Mouse (Mus musculus) T-helper 17 cell (primary cell): ENCODE measurements around the gene Tubal3.

Experiments
- in situ Hi-C, 2 experiments: fragments of 300-600 bp; cut with MboI, MseI; formaldehyde crosslinking; loops; 1 replicate in 1 of 2; 2 replicates in 1 of 2; pipeline ENCODE4 v1.15.1; 2025; ENCODE audit warnings: high pct_unique_total_duplicates in 2 of 2

Gene Tubal3

DNA sequence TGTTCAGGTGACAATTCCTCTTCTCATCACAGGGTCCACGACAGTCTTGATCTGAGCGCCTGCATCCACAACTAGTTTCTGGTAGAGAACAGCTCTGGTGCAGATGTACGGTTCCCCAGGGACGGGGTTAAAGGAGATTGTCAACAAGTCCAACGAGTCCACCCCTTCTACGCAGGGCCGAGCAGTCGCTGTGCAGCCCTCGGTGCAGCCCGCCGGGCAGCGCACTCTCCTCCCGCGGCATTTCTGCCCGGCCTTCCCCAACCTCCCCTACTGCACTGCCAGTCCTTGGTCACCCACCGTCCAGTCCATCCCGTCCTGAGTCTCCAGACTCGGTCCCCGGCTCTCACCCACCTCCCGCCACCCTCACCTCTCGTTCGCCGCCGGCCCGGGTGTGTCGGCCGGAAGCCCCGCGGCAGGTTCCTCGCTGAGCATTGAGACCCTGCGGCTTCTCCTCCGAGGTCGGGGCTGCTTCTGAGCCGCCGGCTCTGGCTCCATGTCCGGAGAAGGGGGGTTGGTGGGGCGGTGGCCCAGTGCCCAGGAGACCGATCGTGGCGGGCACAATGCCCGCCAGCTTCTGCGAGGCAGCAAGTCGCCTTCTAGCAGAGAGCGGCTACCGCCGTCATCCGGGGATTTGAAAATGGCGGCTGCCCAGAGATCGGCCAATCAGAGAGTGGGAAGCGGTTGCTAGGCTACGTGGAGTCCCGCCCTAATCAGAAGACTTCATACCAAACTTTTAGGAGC, at the start of gene Tubal3, which contains the start of gene Net1:
Gene Tubal3, plus strand, starts transcription at position 704 of the 741 bp plus-strand sequence.
Gene Net1, minus strand, starts transcription at position 650 of the 741 bp plus-strand sequence.
- in situ Hi-C loops, result loop anchor here in 1 of 2 experiments (10.0 kb wide), 1 partner anchor 513 kb away; no protein-coding TSS in a partner anchor

DNA sequence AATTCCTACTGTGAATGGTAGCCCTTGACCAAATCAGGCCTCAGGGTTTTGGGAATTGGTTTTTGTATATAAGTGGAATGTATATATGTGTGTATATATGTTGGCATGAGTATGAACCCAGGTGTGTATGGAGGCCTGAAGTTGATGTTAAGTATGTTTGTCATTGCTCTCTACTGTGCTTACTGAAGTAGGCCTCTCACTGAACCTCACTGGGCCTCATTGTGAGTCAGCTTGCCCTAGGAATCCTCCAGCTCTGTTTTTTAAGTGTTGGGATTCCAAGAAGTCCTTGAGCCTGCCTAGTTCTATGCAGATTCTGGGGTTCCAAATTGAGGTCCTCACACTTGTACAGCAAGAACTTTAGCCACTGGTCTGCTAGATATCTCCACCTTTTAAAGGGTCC, 48.2 kb upstream of the Tubal3 start:
- in situ Hi-C loops, result loop anchor here in 1 of 2 experiments (10.0 kb wide), 2 partner anchors 115 to 205 kb away; no protein-coding TSS in a partner anchor

DNA sequence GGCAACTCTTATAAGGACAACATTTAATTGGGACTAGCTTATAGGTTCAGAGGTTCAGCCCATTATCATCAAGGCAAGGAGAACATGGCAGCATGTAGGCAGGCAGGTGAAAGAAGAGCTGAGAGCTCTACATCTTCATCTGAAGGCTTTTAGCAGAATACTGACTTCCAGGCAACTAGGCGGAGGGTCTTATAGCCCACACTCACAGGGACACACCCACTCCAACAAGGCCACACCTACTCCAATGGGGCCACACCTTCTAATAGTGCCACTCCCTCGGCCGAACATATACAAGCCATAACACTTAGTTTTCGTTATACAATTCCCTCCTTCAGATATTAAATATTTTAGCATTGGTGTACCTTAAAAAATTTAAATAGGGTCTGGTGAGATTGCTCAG, 45.2 kb upstream of the Tubal3 start:
- in situ Hi-C loops, result loop anchor here in 1 of 2 experiments (10.0 kb wide), 2 partner anchors 118 to 208 kb away; no protein-coding TSS in a partner anchor

DNA sequence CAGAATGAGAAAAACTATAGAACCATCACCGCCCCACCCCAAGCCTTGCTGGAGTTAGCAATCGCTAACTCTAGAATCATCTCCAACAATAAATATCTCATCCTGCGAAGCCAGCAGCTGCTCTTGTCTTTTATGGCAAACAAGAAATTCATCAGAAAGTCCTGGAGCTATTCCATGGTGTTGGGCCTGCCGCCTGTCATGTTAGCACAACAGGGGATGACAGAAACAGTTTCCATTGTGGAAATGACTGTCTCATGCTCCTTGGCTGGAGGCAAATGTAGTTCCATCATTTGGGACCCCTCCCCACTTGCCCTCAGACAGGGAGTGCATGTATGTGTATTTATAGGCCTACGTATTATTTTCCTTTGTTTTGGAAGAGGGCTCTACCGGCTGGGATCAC, 41.6 kb upstream of the Tubal3 start:
- in situ Hi-C loops, result loop anchor here in 1 of 2 experiments (10.0 kb wide), 2 partner anchors 122 to 212 kb away; no protein-coding TSS in a partner anchor

DNA sequence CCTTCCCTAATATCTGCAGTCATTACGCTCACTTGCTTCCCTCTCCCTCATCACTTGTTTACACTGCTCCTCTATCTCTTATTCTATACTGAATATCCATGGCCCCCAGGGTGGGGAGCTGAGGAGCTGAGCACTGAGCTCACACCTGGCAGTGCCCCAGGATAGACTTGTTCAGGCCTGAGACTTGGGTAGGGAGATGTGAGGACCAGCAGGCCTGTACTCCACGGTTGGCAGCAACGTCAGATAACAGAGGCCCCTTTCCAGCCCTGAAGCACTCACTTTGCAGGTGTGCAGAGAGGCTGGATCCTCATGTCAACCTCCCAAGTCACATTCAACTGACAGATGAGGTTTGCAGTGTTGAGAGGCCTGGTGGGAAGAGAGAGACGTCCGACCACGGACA, 40.9 kb upstream of the Tubal3 start:
- in situ Hi-C loops, result loop anchor here in 1 of 2 experiments (10.0 kb wide), 2 partner anchors 122 to 212 kb away; no protein-coding TSS in a partner anchor

DNA sequence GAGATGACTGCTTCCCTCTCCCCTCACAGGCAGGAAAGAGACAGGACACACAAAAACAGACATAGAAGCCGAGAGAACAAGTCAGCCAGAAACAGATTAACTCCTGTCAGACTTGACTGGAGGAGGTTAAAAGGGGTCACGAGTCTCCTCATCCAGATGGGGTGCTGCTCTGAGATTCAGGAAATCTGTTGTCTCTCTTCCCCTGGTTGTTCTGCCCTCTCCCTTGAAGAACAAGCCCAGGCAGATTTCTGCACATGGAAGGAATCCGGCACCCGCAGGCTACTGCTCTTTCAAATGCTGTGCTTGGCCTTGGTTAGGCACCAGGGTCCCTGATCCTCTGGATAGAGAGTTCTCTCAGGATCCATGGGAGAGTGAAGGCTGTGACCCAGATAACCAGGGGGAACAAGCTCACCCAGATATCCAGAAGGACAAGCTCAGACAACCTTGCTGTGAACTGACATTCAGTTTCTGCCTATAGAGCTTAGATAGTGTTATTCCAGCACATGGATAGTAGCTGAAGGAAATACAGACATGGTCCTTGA, 40.3 kb upstream of the Tubal3 start:
- in situ Hi-C loops, result loop anchor here in 1 of 2 experiments (10.0 kb wide), 2 partner anchors 123 to 213 kb away; no protein-coding TSS in a partner anchor

DNA sequence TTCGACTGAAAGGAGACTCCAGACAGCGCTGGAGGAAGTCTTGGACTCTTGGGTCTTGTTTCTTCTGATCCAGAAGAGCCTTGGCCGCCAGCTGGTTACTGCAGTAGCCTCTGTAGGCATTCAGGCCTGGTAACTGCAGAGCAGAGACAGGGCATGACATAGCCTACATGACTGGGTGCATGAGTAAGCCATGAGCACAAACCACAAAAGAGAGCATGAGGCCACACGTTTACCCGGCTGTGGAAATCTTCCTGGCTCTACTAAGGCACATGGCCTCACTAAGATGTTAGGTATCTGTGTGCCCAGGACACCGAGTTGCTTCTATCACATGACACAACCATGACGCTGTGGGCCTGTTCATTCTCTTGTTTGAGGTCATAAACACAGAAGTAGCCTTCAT, 31.4 kb upstream of the Tubal3 start:
- in situ Hi-C loops, result no loop called here

DNA sequence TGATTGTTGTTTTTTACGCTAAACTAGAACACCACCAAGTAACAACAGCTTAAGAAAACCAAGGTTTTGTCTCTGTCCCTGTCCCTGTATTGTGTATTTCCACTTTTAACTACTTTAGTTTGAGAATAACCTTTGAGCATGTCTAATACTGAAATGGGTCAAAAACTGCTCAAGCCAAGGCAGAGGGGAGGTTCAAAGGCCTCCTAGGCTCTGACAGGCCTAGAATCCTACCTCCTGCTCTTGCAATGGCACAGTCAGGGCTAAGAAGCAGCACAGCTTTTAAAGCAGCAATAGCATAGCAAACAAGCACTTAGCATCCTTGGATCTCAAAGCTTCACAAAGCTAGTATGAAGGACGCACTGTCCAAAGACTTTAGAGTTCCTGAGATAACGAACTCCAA, 29.0 kb upstream of the Tubal3 start:
- in situ Hi-C loops, result no loop called here

DNA sequence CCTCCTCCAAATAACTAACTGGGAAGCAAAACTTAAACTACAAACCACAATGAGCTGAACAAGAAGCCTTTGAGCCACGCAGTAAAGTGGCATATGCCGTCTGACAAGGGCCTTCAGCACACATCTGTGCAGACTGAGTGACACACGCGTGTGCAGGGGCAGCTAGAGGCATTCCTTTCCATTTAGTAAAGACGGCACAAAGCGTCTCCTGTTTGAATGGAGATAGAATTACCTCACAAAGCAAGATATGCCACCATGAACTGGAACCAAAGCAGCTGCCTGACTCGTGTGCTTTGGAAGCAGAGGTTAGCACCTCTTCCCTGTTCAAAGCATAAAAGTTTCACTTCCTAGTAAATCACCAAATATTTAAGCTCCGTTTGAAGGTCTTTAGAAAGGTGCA, 28.0 kb upstream of the Tubal3 start:
- in situ Hi-C loops, result no loop called here

DNA sequence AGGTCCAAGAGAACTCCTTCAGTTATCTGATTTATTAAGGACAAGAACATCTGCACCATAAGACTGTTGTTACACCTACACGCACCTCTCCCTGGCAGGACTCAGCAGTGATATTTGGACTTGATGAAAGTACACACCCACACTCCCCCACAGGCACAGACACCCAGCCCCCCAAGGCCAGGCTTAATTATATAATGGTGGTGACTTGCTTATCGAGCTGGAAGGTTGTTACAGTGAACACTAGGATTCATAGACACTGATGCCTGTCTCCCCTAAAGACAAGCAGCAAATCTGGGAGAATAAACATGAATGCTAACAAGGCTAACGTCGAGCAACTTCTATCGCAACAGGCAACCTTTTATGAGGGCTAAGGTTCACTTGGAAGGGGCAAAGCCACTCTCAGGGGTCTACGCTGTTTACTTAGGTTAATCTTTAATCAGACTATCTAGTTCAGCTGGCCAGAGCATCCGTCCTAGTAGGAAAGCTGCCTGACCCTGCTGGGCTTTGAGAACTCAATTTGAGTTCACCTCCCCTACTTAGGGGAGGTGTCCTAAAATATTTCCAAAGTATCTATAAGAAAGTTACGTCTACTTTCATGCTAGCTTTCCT, 26.5 kb upstream of the Tubal3 start:
- in situ Hi-C loops, result no loop called here

DNA sequence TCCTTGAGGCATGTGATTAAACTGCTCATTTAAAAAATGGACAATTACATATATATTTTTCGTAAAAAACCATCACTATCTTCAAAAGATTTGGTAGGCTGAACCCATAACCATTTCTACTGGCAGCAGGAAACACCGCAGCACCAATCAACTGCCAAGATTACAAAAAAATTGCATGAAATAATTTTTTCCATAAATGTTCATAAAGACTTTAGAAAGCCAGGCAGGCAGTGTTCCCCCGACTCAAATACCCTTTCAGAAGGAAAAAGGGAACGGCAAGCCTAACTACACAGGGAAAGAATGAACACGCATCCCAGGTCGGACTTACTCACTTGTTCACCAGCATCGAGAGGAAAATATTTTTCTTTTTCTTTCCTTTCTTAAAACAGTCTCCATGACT, 25.5 kb upstream of the Tubal3 start:
- in situ Hi-C loops, result no loop called here

DNA sequence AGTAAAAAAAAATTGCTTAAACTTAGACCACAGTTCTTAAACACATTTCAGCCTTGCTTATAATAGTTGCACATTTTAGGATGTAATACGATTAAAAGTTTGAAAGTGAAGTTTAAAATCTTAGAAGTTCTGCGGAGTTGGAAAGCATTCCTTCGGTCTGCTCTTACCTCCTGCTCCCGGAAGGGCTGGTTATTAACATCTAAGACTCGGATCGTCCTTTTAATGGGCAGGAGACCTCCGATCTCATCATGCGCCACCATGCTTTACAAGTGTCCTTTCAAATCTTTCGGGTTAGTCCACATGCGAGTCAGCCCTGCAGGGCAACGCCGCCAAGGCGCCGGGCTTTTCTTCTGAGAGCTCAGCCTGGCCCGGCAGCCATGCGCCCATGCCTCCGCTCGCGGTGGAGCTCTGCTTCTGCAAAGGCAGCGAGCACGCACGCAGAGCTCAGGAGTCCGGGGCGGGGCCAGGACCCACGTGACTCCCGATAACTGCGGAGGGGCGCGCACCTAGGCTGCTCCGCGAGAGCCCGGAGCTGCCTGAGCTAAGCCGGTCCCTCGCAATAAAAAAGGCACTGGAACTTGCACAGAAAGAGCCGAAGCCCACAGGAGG, 24.8 kb upstream of the Tubal3 start:
- in situ Hi-C loops, result no loop called here

DNA sequence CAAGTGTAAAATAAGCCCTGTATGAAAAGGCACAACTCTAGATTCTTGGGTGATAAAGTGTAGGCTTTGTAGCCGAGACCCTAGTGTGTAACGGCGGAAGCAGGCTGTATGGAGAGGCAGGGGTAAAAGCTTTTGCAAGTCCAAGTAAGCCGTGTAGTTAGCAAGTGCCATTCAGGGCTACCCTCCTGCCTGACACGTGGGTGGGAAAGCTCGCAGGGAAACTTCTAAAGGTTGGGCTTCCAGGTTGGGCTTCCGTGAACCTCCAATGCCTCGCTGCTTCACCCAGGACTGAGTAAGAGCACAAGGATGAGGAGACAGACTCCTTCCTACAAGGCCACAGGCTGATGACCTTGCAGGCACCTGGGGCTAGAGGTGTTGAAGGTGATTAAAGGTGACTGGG, 23.5 kb upstream of the Tubal3 start:
- in situ Hi-C loops, result no loop called here

DNA sequence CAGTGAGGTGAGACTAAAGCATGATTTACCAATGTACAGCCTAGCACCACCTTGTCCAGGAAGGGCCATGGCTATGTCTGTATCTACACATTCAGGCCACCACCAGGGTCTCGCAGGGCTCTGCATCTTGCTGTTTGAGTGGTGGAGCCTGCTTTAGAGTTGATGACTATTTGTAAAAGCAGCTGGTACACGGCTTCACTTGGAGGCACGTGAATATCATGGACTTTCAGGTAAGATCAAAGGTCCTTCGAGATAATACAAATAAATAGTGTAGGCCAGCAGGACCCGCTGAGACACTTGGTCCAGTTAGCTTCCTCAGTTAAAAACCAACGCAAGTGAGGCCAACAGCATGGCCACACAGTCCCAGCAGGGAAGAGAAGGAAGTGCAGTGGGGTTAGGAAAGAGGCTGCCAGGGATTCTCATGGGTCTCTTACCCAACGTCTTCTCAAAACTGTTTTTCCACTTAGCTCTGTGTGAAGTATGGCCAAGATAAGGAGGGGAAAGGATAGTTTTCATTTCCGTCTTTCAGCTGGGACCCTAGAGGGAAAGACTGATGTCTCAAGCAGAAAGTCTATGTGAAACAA, 22.6 kb upstream of the Tubal3 start:
- in situ Hi-C loops, result loop anchor here in 1 of 2 experiments (5.0 kb wide), 1 partner anchor 228 kb away; no protein-coding TSS in a partner anchor

DNA sequence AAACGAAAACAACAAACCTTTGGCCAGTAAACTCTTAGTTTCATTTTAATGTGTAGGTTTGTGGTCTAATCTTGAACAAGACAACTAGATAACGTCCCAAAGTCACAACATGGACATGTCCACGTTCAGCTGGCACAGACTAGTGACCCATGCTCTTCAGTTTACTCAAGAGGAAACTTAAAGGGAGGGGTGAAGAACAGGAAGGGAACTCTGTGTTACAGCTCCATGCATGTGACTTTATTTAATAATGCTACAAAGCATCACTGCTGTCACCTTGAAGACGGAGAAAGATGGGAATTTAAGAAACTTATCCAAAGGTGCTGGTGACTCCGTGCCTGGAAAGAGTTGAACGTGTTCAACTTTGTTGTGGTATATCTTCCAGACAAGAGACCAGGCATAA, 22.0 kb upstream of the Tubal3 start:
- in situ Hi-C loops, result loop anchor here in 1 of 2 experiments (5.0 kb wide), 1 partner anchor 229 kb away; no protein-coding TSS in a partner anchor

DNA sequence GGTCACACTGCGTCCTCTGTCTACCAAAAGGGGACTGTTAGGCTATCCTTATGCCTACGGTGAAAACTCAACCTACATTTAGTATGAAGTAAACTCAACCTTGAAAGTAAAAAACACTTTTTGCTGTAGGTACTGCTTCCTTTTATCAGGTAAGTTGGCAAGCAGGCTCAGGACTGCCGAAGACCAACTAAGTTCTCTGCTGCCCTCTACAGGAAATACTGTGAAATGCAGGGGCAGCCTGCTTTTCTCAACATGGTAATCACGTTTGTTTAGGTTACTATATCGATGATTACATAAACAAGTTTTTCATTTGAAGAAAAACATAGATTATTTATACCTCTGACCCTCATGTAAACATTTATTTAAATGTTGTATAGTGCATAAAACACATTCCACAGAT, 21.2 kb upstream of the Tubal3 start:
- in situ Hi-C loops, result loop anchor here in 1 of 2 experiments (5.0 kb wide), 1 partner anchor 230 kb away; no protein-coding TSS in a partner anchor

DNA sequence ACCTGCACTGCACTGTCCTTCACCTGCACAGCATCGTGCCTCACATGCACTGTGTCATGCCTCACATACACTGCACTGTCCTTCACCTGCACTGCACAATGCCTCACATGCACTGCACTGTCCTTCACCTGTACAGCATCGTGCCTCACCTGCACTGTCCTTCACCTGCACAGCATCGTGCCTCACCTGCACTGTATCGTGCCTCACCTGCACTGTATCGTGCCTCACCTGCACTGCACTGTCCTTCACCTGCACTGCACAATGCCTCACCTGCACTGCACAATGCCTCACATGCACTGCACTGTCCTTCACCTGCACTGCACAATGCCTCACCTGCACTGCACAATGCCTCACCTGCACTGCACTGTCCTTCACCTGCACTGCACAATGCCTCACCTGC, 19.9 kb upstream of the Tubal3 start:
- in situ Hi-C loops, result loop anchor here in 1 of 2 experiments (5.0 kb wide), 1 partner anchor 231 kb away; no protein-coding TSS in a partner anchor

DNA sequence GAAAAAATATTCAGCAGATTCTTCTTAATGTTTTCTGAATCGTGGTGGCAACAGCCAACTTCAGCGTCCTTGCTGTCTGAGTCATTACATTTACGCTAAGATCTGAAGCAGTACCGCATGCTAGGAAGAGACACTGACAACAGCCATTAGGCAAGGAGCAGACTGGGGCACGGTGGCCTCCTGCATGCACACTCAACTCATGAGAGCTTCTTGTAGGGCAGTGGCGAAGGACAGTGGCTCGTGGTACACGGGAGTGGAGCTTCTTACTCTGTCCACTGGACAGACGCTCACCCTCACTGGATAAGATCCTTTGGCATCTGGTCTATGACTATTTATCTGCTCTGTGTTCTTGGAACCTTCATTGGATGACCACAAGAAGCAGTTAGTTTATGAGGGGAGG, 18.8 kb upstream of the Tubal3 start:
- in situ Hi-C loops, result loop anchor here in 1 of 2 experiments (5.0 kb wide), 1 partner anchor 232 kb away; no protein-coding TSS in a partner anchor

DNA sequence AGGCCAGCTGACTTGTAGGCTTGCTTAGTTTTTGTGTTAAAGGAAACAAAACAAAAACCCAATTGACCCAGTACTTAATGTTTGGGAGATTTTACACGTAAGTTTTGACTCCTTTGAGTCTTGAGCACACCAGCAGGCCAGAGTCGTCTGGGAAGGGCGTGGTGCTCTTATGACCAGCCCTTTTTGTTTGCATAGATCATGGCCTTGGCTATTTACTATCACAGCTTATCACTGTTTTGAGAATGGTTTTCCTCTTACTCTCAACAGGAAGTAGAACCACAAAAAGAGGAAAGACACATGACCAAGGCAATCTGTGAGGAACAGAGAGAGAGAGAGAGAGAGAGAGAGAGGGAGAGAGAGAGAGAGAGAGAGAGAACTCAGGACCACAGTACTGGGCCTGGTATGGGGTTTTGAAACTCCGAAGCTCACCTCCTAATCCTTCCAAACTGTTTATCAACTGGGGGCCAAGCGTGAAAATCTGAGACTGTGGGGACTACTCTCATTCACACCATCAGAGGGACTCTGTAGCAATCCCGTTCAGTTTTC, 10.8 kb upstream of the Tubal3 start:
- in situ Hi-C loops, result no loop called here

DNA sequence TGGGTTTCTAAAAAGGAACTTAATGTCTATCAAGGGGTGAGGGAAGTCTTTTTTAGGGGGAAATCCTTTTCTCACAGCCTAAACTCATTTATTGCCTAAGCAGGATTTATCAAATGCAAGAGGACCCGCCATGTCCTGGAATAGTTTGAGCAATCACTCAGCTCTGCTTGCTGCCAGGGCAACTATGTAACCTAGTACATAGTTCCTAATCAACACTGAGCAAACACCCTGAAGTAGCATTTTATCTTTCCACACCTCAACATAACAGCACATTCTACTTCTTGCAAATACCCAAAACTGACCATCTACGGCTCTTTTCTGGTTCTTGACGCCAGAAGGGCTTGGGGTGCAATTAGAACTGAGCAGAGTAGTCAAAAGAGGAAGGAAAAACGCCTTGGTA, 9.8 kb upstream of the Tubal3 start:
- in situ Hi-C loops, result no loop called here

DNA sequence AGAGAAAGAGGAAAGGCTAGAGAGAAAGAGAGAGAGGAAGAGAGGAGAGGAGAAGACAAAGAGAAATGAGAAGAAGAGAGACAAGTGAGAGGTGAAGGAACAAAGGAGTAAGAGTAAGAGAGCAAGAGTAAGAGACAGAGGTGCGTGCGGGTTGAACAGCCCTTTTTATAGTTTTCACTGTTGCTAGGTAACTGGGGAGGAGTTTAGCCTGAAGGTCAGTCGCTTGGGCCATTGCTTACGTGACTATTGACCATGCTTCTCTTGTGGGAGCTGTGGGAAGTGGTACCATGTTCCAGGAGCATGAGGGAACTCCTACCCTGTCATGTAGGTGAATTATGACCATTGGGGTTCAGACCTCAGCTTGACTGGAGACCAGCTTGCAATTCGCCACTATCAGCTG, 7.7 kb upstream of the Tubal3 start:
- in situ Hi-C loops, result loop anchor here in 1 of 2 experiments (10.0 kb wide), 1 partner anchor 506 kb away; no protein-coding TSS in a partner anchor
